In the genomic region with DNA sequence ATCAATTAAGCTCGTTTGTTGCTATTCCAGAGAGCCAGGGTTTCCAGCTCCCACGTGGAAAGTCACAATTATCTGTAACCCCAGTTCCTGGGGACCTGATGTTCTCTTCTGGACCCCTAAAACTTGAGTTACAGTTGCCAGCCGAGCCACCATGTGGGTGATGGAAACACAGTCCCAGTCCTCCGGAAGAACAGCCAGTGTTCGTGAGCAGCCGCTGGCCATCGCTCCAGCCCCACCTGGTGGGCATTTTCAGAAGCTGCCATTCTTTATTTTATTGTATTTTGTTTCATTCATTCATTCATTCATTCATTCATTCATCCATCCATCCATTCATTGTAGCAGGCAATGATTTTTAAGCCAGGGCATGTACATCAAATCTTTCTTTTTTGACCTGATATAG, we compare ENCODE assay signal across 9 mouse cellular contexts. TPM values are rescaled to one million over a fixed set of nuclear protein-coding genes. Genes with fewer than 3 reads are reported as not detected.
DNase-seq lines count a peak whose midpoint lies in the region; TF ChIP-seq lines count a peak whose summit lies in the region.
"Had no signal": no experiment of that assay in that cellular context is flagged by ENCODE, and none has a peak within 500 bp of the region (broad histone marks: within the 10 kb centered on the region; RNA-seq: fewer than 3 reads in every experiment).

No protein-coding gene starts in this region.

- WGBS in limb, embryonic 10.5 days: 41% methylated on average over 7 of the region's 7 CpGs

- H3K4me3 ChIP-seq in layer of hippocampus, adult 2 months: no peak overlapping the region
- H3K4me3 ChIP-seq in limb, embryonic 10.5 days: no peak overlapping the region
- H3K4me3 ChIP-seq: megakaryocyte, embryonic 14.5 days had no signal

- peak; percentile 81 for TF ChIP-seq CTCF in layer of hippocampus, adult 2 months (conservative IDR thresholded peaks at IDR 0.05)

- no peak overlapping the region for H3K27ac ChIP-seq in layer of hippocampus, adult 2 months
- H3K27ac ChIP-seq in limb, embryonic 10.5 days: no peak overlapping the region

- no peaks in the 10 kb centered on the region for H3K9me3 ChIP-seq in limb, embryonic 10.5 days (replicated peaks)
- H3K9me3 ChIP-seq: megakaryocyte, embryonic 14.5 days had no signal

- peaks cover 8% of the 10 kb centered on the region for H3K4me1 ChIP-seq in limb, embryonic 10.5 days

- peak; percentile 14 for DNase-seq in adrenal gland, postnatal 10 days
- no peak for DNase-seq in adrenal gland, postnatal 4 days (ENCODE audit: low spot score in 2 of 2)
- peak in 1 of 2 experiments; percentile 23 for DNase-seq in layer of hippocampus, adult 2 months (ENCODE audit: low spot score in 2 of 2)
- no peak for DNase-seq in layer of hippocampus, adult 11-12 months (ENCODE audit: low spot score)
- peak; percentile 55 for DNase-seq in R1 (ENCODE audit: low read depth, low spot score)
- peak; percentile 59 for DNase-seq in limb, embryonic 10.5 days (ENCODE audit: low spot score)
- DNase-seq in ovary, postnatal 36 days (ENCODE audit: low spot score): no peak
- no peak for DNase-seq in layer of hippocampus, adult 9-10 months (ENCODE audit: low spot score)

- peaks cover 34% of the 10 kb centered on the region for H3K36me3 ChIP-seq in limb, embryonic 10.5 days

- no peaks in the 10 kb centered on the region for H3K27me3 ChIP-seq in limb, embryonic 10.5 days (ENCODE audit: low read depth, poor library complexity, severe bottlenecking)
- H3K27me3 ChIP-seq: megakaryocyte, embryonic 14.5 days had no signal

RNA-seq across cellular contexts. Expression of a gene that starts 14.0 kb away (rescaled TPM):
- 10 to 100 TPM; 26.8 to 32.7 TPM for total RNA-seq in adrenal gland, postnatal 10 days (2021)
- total RNA-seq in adrenal gland, postnatal 4 days (2021): 10 to 100 TPM; 49.4 to 49.7 TPM
- 10 to 100 TPM; 49.9 to 53.6 TPM for total RNA-seq in layer of hippocampus, adult 2 months (2021)
- 49.4 and 58.7 TPM in 2 replicates for polyA plus RNA-seq in limb, embryonic 10.5 days (2016; fragmentation: Nextera tagmentation; extraction: Ambion mirVana)

Comparison
In these comparisons a context has a peak if more than half of its experiments do, and no peak if none do; other contexts are left out.
1. DNase-seq: peak in adrenal gland, postnatal 10 days (single experiment), R1 (single experiment) and limb, embryonic 10.5 days (single experiment); none in adrenal gland, postnatal 4 days (0 of 2), layer of hippocampus, adult 11-12 months (single experiment), ovary, postnatal 36 days (single experiment) and layer of hippocampus, adult 9-10 months (single experiment).